Mouse (Mus musculus): ENCODE results near the gene Pou1f1. TPM values are rescaled to one million over a fixed set of nuclear protein-coding genes. Genes with fewer than 3 reads are reported as not detected.

Pou1f1 gene
- polyA plus RNA-seq, 1 experiment: not detected

DNA sequence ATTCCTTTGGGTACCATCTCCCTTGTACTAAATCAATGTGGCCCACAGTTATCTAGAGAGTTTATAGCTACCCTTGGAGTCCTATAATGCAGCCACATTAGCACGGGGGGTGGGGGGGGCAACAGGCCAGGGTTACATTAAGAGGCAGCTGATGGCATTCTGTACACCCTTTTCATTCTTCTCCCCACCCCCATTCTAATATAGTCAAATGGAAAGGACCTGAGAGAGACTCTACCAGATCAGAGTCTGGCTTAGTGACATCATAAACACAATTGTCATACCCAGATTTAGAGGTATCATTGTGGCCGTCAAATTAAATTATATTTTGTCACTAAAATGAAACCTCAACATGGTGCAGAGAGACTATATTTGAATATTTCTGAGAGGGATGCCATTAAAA, 5.7 kb downstream of the Pou1f1 start:
- no peak overlapping the region for H3K4me3 ChIP-seq (ENCODE audit: control insufficient read depth, low read depth, low read length)
- TF ChIP-seq CTCF (IDR thresholded peaks at IDR 0.05; ENCODE audit: control insufficient read depth, insufficient read depth, insufficient replicate concordance, low read depth, low read length) (no peak), POLR2A (IDR thresholded peaks at IDR 0.05; ENCODE audit: control insufficient read depth, low read depth, low read length) (no peak)
- H3K36me3 ChIP-seq (ENCODE audit: control insufficient read depth, insufficient read depth, low read length): no peaks in the 10 kb centered on the region
- H3K4me1 ChIP-seq (ENCODE audit: control insufficient read depth, insufficient read depth, low read length): no peaks in the 10 kb centered on the region
- no peak overlapping the region for H3K27ac ChIP-seq (ENCODE audit: control insufficient read depth, insufficient read depth, low read depth, low read length)
- H3K27me3 ChIP-seq (ENCODE audit: control insufficient read depth, insufficient read depth, low read length): no peaks in the 10 kb centered on the region

DNA sequence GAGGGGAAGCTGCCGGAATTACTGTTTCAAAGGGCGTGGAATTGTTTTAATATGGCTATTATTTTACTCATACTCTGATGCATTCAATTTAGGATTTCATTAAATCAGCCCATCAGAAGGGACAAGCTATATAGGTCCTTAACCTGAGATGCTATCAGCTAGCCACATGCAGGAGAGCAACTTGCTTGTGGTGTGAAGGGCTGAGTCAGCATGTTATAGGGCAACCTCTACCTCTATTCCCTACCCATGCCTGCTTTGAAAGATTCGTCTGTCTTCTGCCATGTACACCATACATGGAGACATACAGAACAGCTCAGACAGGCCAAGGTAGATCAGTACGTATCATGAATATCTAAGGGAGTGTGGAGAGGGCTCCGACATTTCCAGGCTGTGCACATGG, 6.4 kb downstream of the Pou1f1 start:
- Histone ChIP-seq H3K4me3 (ENCODE audit: control insufficient read depth, low read depth, low read length) (no peak overlapping the region), H3K4me1 (ENCODE audit: control insufficient read depth, insufficient read depth, low read length) (no peaks in the 10 kb centered on the region), H3K27me3 (ENCODE audit: control insufficient read depth, insufficient read depth, low read length) (no peaks in the 10 kb centered on the region), H3K27ac (ENCODE audit: control insufficient read depth, insufficient read depth, low read depth, low read length) (no peak overlapping the region), H3K36me3 (ENCODE audit: control insufficient read depth, insufficient read depth, low read length) (no peaks in the 10 kb centered on the region)
- TF ChIP-seq POLR2A (IDR thresholded peaks at IDR 0.05; ENCODE audit: control insufficient read depth, low read depth, low read length) (no peak), CTCF (IDR thresholded peaks at IDR 0.05; ENCODE audit: control insufficient read depth, insufficient read depth, insufficient replicate concordance, low read depth, low read length) (no peak)

DNA sequence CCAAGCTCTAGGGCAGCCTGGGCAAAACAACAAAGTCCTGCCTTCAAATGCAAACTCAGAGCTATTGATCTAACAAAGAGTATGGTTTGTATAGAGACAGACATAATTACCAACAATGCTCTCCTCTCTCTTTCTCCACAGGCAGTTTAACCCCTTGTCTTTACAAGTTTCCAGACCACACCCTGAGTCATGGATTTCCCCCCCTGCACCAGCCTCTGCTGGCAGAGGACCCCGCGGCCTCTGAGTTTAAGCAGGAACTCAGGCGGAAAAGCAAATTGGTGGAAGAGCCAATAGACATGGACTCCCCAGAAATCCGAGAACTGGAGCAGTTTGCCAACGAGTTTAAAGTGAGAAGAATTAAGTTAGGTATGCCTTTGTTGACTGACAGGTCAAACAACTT, 9.3 kb downstream of the Pou1f1 start:
- H3K27me3 ChIP-seq (ENCODE audit: control insufficient read depth, insufficient read depth, low read length): no peaks in the 10 kb centered on the region
- no peaks in the 10 kb centered on the region for H3K36me3 ChIP-seq (ENCODE audit: control insufficient read depth, insufficient read depth, low read length)
- TF ChIP-seq POLR2A (IDR thresholded peaks at IDR 0.05; ENCODE audit: control insufficient read depth, low read depth, low read length): no peak
- TF ChIP-seq CTCF (IDR thresholded peaks at IDR 0.05; ENCODE audit: control insufficient read depth, insufficient read depth, insufficient replicate concordance, low read depth, low read length): no peak
- no peaks in the 10 kb centered on the region for H3K4me1 ChIP-seq (ENCODE audit: control insufficient read depth, insufficient read depth, low read length)
- no peak overlapping the region for H3K4me3 ChIP-seq (ENCODE audit: control insufficient read depth, low read depth, low read length)
- H3K27ac ChIP-seq (ENCODE audit: control insufficient read depth, insufficient read depth, low read depth, low read length): no peak overlapping the region

DNA sequence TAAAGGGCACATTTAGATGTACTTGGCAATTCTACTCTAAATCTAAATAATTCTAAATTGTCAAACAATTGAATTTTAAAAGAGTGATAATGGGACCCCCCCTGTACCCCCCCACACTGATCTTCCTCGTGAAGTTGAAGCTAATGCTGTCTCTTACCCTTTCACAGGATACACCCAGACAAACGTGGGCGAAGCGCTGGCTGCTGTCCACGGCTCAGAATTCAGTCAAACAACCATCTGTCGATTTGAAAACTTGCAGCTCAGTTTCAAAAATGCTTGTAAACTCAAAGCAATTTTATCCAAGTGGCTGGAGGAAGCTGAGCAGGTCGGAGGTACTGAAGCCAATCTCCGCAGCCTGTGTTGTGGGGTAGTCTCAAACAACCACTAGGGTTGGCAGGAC, 11.4 kb downstream of the Pou1f1 start:
- no peak overlapping the region for H3K4me3 ChIP-seq (ENCODE audit: control insufficient read depth, low read depth, low read length)
- no peak overlapping the region for H3K27ac ChIP-seq (ENCODE audit: control insufficient read depth, insufficient read depth, low read depth, low read length)
- H3K4me1 ChIP-seq (ENCODE audit: control insufficient read depth, insufficient read depth, low read length): no peaks in the 10 kb centered on the region
- H3K27me3 ChIP-seq (ENCODE audit: control insufficient read depth, insufficient read depth, low read length): no peaks in the 10 kb centered on the region
- TF ChIP-seq CTCF (IDR thresholded peaks at IDR 0.05; ENCODE audit: control insufficient read depth, insufficient read depth, insufficient replicate concordance, low read depth, low read length) (no peak), POLR2A (IDR thresholded peaks at IDR 0.05; ENCODE audit: control insufficient read depth, low read depth, low read length) (no peak)
- no peaks in the 10 kb centered on the region for H3K36me3 ChIP-seq (ENCODE audit: control insufficient read depth, insufficient read depth, low read length)

DNA sequence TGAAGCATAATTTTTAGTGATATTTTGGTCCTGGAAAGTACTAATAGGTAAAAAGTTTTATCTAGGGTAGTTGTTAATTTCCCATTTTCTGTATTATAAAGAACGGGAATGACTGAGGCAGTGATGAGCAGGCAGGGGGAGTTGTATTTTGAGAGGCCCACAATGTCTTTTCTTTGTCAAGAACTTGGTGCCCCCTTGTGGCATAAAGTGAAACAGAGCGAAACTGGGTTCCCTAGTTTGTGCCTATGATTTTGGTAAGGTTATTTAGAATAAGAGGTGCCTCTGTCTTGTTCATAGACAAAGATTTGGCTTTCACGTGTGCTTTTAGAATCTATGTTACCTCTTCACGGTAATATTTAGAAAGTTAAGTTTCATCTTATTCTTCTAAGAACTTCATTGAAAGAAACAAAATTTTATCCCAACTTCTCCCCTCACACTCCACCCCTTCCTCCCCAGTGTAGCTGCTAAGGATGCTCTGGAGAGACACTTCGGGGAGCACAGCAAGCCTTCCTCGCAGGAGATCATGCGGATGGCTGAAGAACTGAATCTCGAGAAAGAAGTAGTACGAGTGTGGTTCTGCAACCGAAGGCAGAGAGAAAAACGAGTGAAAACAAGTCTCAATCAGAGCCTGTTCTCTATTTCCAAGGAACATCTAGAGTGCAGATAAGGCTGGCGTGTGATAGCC, 13.1 kb downstream of the Pou1f1 start:
- H3K4me3 ChIP-seq (ENCODE audit: control insufficient read depth, low read depth, low read length): no peak overlapping the region

DNA sequence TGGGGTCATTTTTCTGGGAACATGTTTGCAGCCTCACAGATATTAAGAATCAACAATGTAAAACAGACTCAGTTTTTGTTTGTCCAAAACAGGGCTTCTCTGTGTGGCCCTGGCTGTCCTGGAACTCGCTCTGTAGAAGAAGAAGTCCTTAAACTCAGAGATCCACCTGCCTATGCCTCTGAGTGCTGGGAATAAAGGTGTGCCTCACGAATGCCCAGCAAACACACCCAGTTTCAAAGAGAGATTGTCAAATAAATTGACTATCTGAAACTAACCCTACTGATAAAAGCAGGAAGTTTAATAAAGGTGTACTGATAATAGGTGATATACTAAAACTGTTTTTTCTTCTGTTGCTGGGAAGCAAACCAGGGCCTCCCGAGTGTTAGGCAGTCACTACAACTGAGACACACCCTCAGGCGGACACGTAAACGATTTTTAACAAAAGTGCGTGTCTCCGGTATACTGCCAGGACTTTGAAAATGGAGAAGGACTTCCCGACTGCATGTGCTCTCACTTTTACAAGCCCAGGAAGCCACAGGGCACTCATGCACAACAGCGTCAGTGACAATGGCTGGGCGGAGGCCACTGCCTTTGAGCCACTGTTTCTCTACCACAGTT, 23.5 kb downstream of the Pou1f1 start:
- H3K27ac ChIP-seq (ENCODE audit: control insufficient read depth, insufficient read depth, low read depth, low read length): no peak overlapping the region
- H3K36me3 ChIP-seq (ENCODE audit: control insufficient read depth, insufficient read depth, low read length): no peaks in the 10 kb centered on the region; the same call in 1 of the 2 replicates
- H3K4me3 ChIP-seq (ENCODE audit: control insufficient read depth, low read depth, low read length): no peak overlapping the region
- no peaks in the 10 kb centered on the region for H3K27me3 ChIP-seq (ENCODE audit: control insufficient read depth, insufficient read depth, low read length)
- no peak for TF ChIP-seq CTCF (IDR thresholded peaks at IDR 0.05; ENCODE audit: control insufficient read depth, insufficient read depth, insufficient replicate concordance, low read depth, low read length)
- no peak for TF ChIP-seq POLR2A (IDR thresholded peaks at IDR 0.05; ENCODE audit: control insufficient read depth, low read depth, low read length)
- no peaks in the 10 kb centered on the region for H3K4me1 ChIP-seq (ENCODE audit: control insufficient read depth, insufficient read depth, low read length)

More for the DNA sequence above, 13.1 kb downstream of the Pou1f1 start:
- Histone ChIP-seq H3K27ac (ENCODE audit: control insufficient read depth, insufficient read depth, low read depth, low read length) (no peak overlapping the region), H3K27me3 (ENCODE audit: control insufficient read depth, insufficient read depth, low read length) (no peaks in the 10 kb centered on the region), H3K4me1 (ENCODE audit: control insufficient read depth, insufficient read depth, low read length) (no peaks in the 10 kb centered on the region), H3K36me3 (ENCODE audit: control insufficient read depth, insufficient read depth, low read length) (no peaks in the 10 kb centered on the region)
- TF ChIP-seq POLR2A (IDR thresholded peaks at IDR 0.05; ENCODE audit: control insufficient read depth, low read depth, low read length): no peak
- TF ChIP-seq CTCF (IDR thresholded peaks at IDR 0.05; ENCODE audit: control insufficient read depth, insufficient read depth, insufficient replicate concordance, low read depth, low read length): no peak

DNA sequence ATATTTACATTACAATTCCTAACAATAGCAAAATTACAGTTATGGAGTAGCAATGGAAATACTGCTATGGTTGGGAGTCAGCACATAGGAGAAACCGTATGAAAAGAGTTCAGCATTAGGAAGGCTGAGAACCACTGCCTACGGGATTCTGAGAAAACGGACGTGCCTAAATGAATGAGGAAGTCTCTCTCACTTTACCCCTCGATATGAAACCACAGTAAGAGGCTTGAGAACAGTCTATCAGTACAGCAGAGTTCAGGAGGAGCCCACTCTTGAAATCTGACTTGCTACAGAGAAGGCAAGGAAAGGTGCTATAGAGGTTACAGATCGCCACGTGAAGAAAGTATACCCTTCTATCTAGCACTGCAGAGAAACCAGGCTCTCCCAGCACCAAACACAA, 28.6 kb downstream of the Pou1f1 start:
- no peak for TF ChIP-seq CTCF (IDR thresholded peaks at IDR 0.05; ENCODE audit: control insufficient read depth, insufficient read depth, insufficient replicate concordance, low read depth, low read length)
- TF ChIP-seq POLR2A (IDR thresholded peaks at IDR 0.05; ENCODE audit: control insufficient read depth, low read depth, low read length): no peak
- no peaks in the 10 kb centered on the region for H3K27me3 ChIP-seq (ENCODE audit: control insufficient read depth, insufficient read depth, low read length)
- H3K27ac ChIP-seq (ENCODE audit: control insufficient read depth, insufficient read depth, low read depth, low read length): no peak overlapping the region
- H3K4me1 ChIP-seq (ENCODE audit: control insufficient read depth, insufficient read depth, low read length): no peaks in the 10 kb centered on the region
- H3K36me3 ChIP-seq (ENCODE audit: control insufficient read depth, insufficient read depth, low read length): no peaks in the 10 kb centered on the region; the same call in 1 of the 2 replicates
- H3K4me3 ChIP-seq (ENCODE audit: control insufficient read depth, low read depth, low read length): no peak overlapping the region
